Mouse (Mus musculus) urinary bladder, postnatal 4 days (tissue): Measurements from ENCODE around the gene Ppp1r27.

Source experiments
- DNase-seq, 2 experiments: peaks; one replicate each; pipeline ENCODE4 v3.0.0; 2021 to 2022; ENCODE audit warnings: low spot score in 2 of 2

Gene Ppp1r27

DNA sequence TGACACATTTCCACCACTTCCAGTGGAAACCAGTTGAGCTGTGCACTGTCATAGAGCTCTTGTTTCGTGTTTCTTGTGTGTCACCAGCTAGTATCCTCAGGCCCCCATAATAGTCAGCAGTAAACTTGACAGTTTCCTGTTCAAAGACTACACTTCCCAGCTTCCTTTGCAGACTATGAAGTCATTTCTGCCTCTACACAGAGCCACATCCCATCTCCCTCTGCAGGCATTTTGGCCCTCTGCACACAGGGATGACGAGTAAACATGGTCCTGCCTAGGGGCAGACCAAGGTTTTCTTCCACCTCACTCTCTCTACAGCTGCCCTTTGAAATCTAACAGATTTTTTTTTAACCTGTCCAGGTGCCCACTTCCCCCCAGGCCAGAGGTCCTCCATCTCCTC, 3.5 kb downstream of the Ppp1r27 start:
- DNase-seq = no peak

DNA sequence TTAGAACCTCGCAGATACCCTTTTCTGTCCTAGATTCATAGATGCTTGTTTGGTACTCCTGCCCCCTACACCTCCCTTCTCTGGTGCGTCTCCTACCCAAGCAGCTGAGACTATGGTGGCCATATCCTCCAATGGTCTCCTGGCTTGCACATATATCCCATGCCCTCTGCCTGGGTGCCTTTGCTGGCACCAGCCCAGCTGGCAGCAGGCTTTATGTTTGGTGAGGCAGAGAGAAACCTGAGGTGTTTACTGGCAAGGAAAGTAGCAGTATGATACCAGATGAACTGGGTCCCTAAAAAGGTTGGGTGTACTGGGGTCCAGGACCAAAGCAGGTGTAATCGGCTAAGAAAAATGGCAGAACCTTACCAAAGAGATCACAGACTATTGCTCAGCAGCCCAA, 5.0 kb downstream of the Ppp1r27 start:
- DNase-seq = no peak

DNA sequence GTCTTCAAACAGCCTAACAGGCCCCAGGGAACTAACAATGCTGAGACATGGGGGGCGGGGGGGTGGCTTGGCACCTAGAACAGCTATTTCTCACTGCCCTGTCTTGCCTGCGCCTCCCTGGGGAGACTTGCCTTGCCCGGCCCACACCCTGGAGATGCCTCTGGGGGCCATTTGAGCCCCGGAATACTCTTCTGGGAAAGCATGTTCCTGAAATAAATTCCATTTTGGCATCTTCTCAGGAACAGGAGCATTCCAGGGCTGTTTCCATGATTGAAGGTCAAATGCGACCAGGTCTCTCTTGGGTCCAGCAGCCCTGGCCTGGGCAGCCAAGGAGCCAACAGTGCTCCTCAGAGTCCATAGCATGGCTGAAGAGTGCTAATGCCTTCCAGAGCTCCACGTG, 8.6 kb downstream of the Ppp1r27 start:
- no peak for DNase-seq

- DNase-seq = no peak
These were observed 9.0 kb downstream of the Ppp1r27 start for GRCm38 (mm10) chr11:120541907-120542306.

- DNase-seq = peak in 1 of 2 experiments; percentile 50
These were observed 11.5 kb downstream of the Ppp1r27 start for GRCm38 (mm10) chr11:120539285-120540014.

GRCm38 (mm10) chr11:120538955-120539284, 12.0 kb downstream of the Ppp1r27 start:
- no peak for DNase-seq

DNA sequence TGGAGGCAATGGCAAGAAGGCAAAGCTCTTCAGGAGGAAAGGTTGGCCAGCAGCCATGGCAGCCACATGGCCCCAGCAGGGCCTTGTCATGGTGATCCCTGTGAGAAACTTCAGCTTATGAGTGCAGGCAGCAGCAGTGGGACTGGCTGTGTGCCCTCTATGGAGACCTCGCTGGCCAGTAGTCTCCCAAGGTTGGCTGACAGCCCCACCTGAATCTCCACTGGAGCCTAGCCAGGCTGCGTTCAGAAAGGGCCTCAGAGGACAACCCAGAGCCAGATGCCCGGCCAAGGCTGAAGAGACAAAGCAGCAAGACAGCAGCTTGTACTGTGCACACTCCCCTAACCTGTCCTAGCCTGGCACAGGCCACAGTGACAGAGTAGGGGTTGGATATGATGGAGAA, 12.4 kb downstream of the Ppp1r27 start:
- peak in 1 of 2 experiments; percentile 49 for DNase-seq

DNA sequence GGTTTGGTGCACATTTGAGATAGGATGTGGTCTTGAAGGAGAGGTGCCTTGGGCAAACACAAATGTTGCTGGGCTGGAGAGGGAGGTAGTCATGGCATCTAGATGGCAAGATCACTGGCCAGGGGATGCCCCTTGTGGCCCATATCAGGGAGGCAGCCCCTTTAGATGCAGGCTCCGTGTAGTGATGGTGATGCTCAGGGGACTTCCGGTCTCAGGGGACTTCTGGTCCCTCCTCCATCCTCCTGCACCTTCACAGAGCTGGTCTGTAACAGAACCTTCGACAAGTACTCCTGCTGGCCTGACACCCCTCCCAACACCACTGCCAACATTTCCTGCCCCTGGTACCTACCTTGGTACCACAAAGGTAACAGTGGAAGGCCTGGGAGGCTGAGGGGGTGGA, 15.1 kb downstream of the Ppp1r27 start:
- DNase-seq = no peak

- no peak for DNase-seq
These were observed 15.8 kb downstream of the Ppp1r27 start for GRCm38 (mm10) chr11:120535145-120535544.

GRCm38 (mm10) chr11:120534093-120534492, 16.8 kb downstream of the Ppp1r27 start:
- DNase-seq = no peak

- DNase-seq = no peak
These were observed 19.3 kb downstream of the Ppp1r27 start for GRCm38 (mm10) chr11:120531646-120532045.

DNA sequence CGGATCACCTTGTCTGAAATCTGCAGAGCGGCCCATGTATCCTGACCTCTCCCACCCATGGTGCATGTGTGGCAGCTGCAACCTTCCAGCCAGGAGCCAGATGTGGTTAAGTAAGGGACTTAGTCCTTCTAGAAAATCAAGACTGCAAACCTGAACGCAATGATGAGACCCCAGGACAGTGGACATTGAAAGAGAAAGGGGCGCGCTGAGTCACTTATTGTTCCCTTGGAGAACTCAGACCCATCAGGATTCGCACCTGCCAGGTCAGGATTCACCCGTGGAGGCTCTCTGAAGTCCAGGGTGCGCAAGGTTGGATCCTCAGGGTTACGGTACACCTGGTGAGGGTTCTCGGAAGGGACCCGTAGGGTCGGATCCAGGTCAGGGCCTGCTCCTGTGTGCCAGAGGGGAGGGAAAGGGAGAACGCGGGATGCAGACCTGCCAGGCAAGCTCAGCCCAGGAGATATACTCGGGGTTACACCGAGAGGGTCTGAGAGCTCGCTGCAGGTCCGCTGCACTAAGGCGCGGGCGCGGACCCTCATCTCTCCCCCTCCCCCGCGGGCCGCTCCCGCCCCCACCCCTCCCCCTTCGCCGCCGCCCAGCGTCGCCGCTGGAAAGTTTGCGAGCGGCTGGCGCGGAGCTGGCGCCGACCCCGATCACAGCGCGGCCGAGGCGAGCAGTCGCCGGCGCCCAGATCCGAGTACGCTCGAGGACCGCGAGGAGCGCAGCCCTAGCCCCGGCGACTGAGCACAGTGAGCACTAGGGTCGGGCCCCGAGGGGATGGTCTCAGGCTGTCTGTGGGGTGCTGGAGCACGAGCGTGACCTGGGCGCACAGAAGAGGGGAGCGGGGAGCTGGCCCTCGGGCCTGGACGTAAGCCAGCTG, 20.6 kb downstream of the Ppp1r27 start, which contains the start of gene Gcgr:
Gene Gcgr (plus strand): TSS at position 615 of the 880 bp plus-strand sequence.
- DNase-seq = no peak

DNA sequence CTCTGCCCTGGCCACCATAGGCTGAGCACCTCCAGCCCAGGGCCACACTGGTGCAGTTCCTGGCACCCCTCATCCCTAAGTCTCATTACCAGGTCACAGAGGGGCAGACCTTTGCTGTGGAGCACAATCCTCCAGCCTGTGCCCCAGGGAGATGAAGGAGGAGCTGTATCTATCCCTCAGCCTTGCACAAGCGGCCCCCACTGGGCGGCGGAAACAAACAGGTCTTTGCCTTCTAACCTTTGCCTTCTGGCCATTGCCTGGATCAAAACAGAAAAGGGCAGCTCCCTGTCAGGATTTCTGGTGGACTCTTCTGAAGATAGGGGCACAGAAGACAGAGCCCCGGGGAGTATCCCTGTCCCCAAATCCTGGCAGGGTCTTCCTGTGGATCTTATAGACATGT, 22.0 kb downstream of the Ppp1r27 start:
- no peak for DNase-seq

DNA sequence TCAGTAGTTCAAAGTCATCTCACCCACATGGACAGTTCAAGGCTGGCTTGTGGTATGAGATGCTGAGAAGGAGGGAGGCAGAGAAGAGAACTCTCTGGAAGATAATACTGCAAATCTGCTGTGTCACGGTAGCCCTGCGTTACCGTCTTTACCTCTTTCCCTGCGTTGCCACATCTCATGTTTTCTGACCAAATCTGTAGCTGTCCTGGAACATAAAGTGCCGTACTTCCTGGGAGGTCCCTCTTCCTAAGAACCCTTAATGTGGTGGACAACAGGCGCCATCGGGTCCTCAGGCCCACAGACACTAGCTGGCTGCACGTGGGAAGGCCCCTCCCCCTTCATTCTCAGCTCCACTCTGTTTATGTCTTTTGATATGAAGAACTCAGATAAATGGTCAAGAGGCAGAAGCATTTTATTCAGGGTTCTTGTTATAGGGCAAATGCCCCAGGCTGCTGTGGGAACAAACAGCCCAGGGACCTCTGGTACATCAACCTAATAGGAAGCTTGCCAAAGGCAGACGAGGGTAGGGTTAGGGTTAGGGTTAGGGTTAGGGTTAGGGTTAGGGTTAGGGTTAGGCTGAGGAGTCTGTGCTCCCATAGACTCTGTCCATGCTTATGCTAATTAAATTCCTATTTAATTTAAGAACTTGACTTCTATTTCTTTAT, 23.1 kb downstream of the Ppp1r27 start:
- DNase-seq = no peak

DNA sequence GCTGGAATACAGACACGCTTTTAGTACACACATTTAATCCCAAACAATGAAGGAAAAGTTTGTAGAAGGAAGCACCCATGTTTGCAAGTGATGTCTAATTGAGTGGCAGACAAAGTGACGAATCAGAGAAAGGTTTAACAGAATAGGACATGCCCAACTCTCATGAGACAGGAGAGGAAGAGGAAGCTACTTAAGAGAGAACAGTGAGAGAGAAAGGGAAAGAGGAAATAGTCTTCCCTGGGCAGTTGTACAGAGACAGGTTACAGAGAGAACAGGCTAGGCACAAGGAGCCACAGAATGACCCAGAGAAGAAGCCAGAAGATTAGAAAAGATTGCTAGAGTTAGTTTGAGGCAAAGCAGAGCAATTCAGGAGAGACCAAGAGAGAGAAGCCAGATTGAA, 25.0 kb downstream of the Ppp1r27 start:
- no peak for DNase-seq

GRCm38 (mm10) chr11:120522581-120522980, 28.4 kb downstream of the Ppp1r27 start:
- DNase-seq = no peak

DNA sequence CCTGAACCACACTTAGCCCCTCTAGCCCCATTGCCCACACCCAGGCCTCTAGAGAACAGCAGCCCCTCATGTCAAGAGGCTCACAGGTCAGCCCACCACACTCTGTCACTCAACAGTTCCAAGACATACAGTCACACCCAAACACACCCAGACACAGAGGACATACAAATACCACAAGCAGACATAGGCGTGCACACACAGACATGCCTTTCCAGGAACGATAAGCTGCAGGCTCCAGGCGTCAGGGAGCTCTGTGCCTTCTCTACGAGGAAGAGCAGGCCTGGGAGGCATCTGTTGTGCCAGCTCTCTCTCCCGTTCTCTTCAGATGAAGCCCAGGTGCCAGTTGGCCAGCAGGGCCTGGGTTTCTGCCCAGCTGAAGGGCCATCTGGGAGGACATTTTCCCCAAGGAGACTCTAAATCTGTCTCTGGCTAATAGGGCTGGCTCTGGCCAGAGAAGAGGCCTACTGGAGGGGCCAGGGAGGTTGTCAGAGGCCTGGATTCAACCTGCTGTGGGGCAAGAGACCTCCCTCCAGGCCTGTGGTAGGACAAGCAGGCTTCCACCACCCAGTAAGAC, 29.9 kb downstream of the Ppp1r27 start:
- DNase-seq = no peak

DNA sequence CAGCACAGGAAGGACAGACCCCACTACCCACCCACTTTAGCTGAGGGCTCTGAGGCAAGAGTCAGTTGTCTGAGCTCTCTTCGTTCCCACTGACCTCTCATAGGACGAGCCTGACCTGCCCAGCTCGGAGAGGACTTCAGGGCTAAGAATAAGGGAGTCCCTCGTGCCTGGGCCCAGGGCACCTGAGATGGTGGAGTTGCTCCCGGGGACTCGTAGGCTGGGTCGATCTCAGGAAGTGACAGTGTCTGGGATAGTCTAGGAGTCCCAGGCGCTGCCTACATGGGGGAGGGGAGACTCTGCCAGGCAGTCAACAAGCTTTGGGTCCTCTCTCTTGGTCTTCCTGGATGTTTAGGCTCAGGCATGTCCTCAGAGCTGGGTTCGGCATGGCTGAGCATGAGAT, 30.4 kb downstream of the Ppp1r27 start:
- DNase-seq = no peak

DNA sequence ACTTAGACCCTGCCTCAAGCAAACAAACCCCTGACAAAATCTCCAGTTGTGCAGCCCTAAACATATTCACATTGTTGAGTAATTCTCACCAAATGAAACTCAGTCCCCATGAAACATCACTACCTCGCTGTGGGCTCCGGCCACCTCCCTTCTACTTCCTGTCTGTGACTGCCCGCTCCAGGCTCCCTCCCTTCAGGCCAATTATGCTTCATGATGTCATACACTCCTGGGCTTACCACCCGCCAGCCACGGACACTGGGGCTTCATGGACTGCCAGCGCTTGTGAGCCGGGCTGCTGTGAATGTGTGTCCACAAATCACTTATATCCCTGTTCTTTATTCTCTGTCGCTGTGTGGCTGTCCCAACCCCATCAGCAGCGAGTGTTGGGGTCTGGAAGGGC, 31.2 kb downstream of the Ppp1r27 start:
- no peak for DNase-seq

GRCm38 (mm10) chr11:120518558-120518957, 32.4 kb downstream of the Ppp1r27 start:
- DNase-seq = no peak

DNA sequence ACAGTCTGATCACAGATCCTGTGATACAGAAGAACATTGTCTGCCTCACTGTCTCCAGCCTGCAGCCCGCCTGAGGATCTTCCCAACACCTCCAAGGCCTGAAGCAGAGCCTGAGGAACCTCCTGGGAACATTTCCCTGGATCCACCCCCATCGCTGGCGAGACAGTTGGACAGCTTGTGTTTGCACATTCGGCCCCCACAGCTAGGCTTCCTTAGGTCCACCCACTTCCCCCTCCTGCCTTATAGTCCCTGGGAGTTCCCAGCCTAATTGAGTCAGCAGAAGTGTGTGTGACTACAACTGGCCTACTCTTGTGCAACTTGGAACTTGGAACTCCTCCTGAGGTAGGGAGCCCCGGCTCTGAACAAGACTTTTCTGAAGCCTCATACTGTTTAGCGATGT, 32.9 kb downstream of the Ppp1r27 start:
- peak in 1 of 2 experiments; percentile 52 for DNase-seq

DNA sequence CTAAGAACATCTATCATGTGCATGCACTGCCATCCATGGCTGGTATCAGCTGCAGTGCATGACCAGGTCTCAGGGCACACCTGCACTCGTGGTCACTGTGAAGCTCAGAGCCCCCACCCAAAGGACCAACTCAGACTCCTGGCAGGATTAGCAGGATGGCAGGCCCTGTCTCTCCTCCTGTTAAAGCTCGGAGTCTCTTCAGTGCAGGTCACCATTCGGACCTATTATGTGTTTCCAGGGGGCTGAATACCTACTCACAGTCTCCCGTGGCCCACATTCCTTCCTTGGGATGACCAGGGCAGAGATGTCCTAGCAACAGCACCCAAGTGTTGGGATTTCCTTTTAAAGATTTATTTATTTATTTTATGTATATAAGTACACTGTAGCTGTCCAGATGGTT, 33.8 kb downstream of the Ppp1r27 start:
- no peak for DNase-seq
